Mouse (Mus musculus) liver, embryonic 14.5 days (tissue): ENCODE data around the gene Phldb1. TPM values are rescaled to one million over a fixed set of nuclear protein-coding genes. Genes with fewer than 3 reads are reported as not detected.

Source experiments
- ATAC-seq: fragments of 200-750 bp; cut with Nextera tagmentation; 2 replicates; pipeline ENCODE4 v1.8.0; 2017; ENCODE audit warnings: moderate number of reproducible peaks, mild to moderate bottlenecking, moderate library complexity; ENCODE audit not compliant: insufficient read depth
- DNase-seq, 3 experiments: peaks; one replicate each; pipeline ENCODE4 v3.0.0-alpha.2; 2012 to 2013; ENCODE audit warnings: low read depth in 3 of 3, low spot score in 3 of 3
- H3K27ac ChIP-seq: fragments of 300-500 bp; sonication (generic); 2 replicates; pipeline ENCODE4 v1.5.1; 2014; ENCODE audit warnings: moderate library complexity, mild to moderate bottlenecking, control low read depth, inconsistent platforms
- H3K27me3 ChIP-seq: fragments of 300-500 bp; sonication (generic); 2 replicates; pipeline ENCODE4 v1.6.1; 2014; ENCODE audit warnings: mild to moderate bottlenecking, low read length, moderate library complexity; ENCODE audit not compliant: control insufficient read depth, insufficient read depth
- H3K36me3 ChIP-seq: fragments of 300-500 bp; sonication (generic); replicated peaks from 2 replicates; pipeline ENCODE4 v1.6.1; 2014; ENCODE audit warnings: low read depth; ENCODE audit not compliant: control insufficient read depth, insufficient read depth
- H3K4me1 ChIP-seq, 2 experiments: fragments of 200-500 bp in 1 of 2; fragments of 300-500 bp in 1 of 2; sonication (generic) in 1 of 2; replicated peaks; 2 replicates each; pipeline ENCODE4 v1.6.1; 2012 to 2014; ENCODE audit warnings: antibody characterized with exemption in 1 of 2, inconsistent platforms in 1 of 2, low read length in 1 of 2; ENCODE audit not compliant: control insufficient read depth in 2 of 2, insufficient read depth in 2 of 2
- H3K4me2 ChIP-seq: fragments of 300-500 bp; sonication (generic); 2 replicates; pipeline ENCODE4 v1.6.1; 2014; ENCODE audit warnings: low read depth, mild to moderate bottlenecking, control low read depth, moderate library complexity
- H3K4me3 ChIP-seq, 2 experiments: fragments of 200-500 bp in 1 of 2; fragments of 300-500 bp in 1 of 2; sonication (generic) in 1 of 2; 2 replicates each; pipeline ENCODE4 v1.5.1; 2012 to 2014; ENCODE audit warnings: low read depth in 2 of 2, low read length in 2 of 2, mild to moderate bottlenecking in 2 of 2, control low read depth in 1 of 2, inconsistent platforms in 1 of 2, moderate library complexity in 1 of 2; ENCODE audit not compliant: insufficient read depth in 1 of 2
- H3K9ac ChIP-seq: fragments of 300-500 bp; sonication (generic); replicated peaks from 2 replicates; pipeline ENCODE4 v1.6.1; 2014; ENCODE audit warnings: mild to moderate bottlenecking, control low read depth, moderate library complexity
- H3K9me3 ChIP-seq: fragments of 300-500 bp; sonication (generic); 2 replicates; pipeline ENCODE4 v1.6.1; 2016; ENCODE audit warnings: low read length, mixed read lengths; ENCODE audit not compliant: control insufficient read depth
- CTCF ChIP-seq: IDR thresholded peaks from 2 replicates; pipeline ENCODE4 v1.5.1; 2016; ENCODE audit warnings: antibody characterized with exemption, low read depth, control low read depth
- EP300 ChIP-seq: IDR thresholded peaks from 2 replicates; pipeline ENCODE4 v1.6.1; 2016; ENCODE audit warnings: antibody characterized with exemption, low read depth
- WGBS: fragments of 180-500 bp; shearing (Covaris S2); extraction: QIAGEN DNeasy Blood & Tissue Kit; methylation state at CpG from one replicate; pipeline ENCODE4 v1.1.7; 2014; ENCODE audit not compliant: insufficient replicate concordance; 5-methylcytosine and 5-hydroxymethylcytosine counted together
- polyA plus RNA-seq, 2 experiments: library from polyadenylated mRNA; depleted of rRNA in 1 of 2; stranded (reverse) in 1 of 2; unstranded in 1 of 2; fragments of >200 nt; fragmentation: Nextera tagmentation in 1 of 2; extraction: Ambion mirVana in 1 of 2; gene quantifications; 2 replicates each; pipeline versions ENCODE4 v1.2.1 to v1.2.3; 2012 to 2014

Phldb1 gene
- polyA plus RNA-seq, 2 experiments, result 1.6 to 2.6 TPM

- WGBS, result under 1% methylated on average over 76 of the region's 79 CpGs
- Histone ChIP-seq H3K27ac (no peak overlapping the region), H3K4me2 (peak overlapping the region; percentile 55), H3K27me3 (peaks cover 29% of the 10 kb centered on the region), H3K9ac (no peak overlapping the region), H3K9me3 (no peaks in the 10 kb centered on the region), H3K4me1 (peaks cover 6 to 11% of the 10 kb centered on the region in 2 experiments; a peak in 3 of 4 replicates), H3K4me3 (peak overlapping the region; percentile 30 to 50), H3K36me3 (no peaks in the 10 kb centered on the region)
- TF ChIP-seq CTCF (no peak), EP300 (no peak)
- DNase-seq (no peak), ATAC-seq (no peak)
These were observed 1.1 kb downstream of the Phldb1 start for GRCm38 (mm10) chr9:44733671-44734523.

- Histone ChIP-seq H3K9me3 (no peaks in the 10 kb centered on the region), H3K4me2 (no peak overlapping the region; the same call in 1 of the 2 replicates), H3K4me3 (no peak overlapping the region), H3K36me3 (no peaks in the 10 kb centered on the region), H3K4me1 (peaks cover 6 to 11% of the 10 kb centered on the region in 2 experiments; a peak in 3 of 4 replicates), H3K9ac (no peak overlapping the region), H3K27ac (no peak overlapping the region), H3K27me3 (peaks cover 29% of the 10 kb centered on the region)
- no peak for ATAC-seq
- DNase-seq, result no peak
- TF ChIP-seq EP300 (no peak), CTCF (no peak)
- WGBS, result 22% methylated on average over 12 of the region's 12 CpGs
These were observed 2.0 kb downstream of the Phldb1 start for GRCm38 (mm10) chr9:44732921-44733530.

GRCm38 (mm10) chr9:44732130-44732549, 2.9 kb downstream of the Phldb1 start:
- 6% methylated on average over 5 of the region's 5 CpGs for WGBS
- no peaks in the 10 kb centered on the region for H3K9me3 ChIP-seq
- no peak overlapping the region for H3K9ac ChIP-seq
- TF ChIP-seq CTCF (no peak), EP300 (no peak)
- no peaks in the 10 kb centered on the region for H3K36me3 ChIP-seq
- no peak for DNase-seq
- H3K27me3 ChIP-seq, result peaks cover 29% of the 10 kb centered on the region
- H3K4me3 ChIP-seq, result no peak overlapping the region
- H3K4me2 ChIP-seq, result no peak overlapping the region
- H3K4me1 ChIP-seq, result peaks cover 6 to 11% of the 10 kb centered on the region in 2 experiments; a peak in 3 of 4 replicates
- H3K27ac ChIP-seq, result no peak overlapping the region
- peak; percentile 28; the same call in 1 of the 2 replicates for ATAC-seq

GRCm38 (mm10) chr9:44727441-44727840, 7.6 kb downstream of the Phldb1 start:
- Histone ChIP-seq H3K9me3 (no peaks in the 10 kb centered on the region), H3K27me3 (no peaks in the 10 kb centered on the region), H3K36me3 (no peaks in the 10 kb centered on the region), H3K27ac (no peak overlapping the region), H3K4me1 (peaks cover 4 to 6% of the 10 kb centered on the region in 2 experiments; a peak in 3 of 4 replicates), H3K4me2 (no peak overlapping the region), H3K9ac (no peak overlapping the region), H3K4me3 (no peak overlapping the region)
- DNase-seq (no peak), ATAC-seq (no peak)
- TF ChIP-seq EP300 (no peak), CTCF (no peak)
- 54% methylated on average over 5 of the region's 5 CpGs for WGBS

- Histone ChIP-seq H3K9me3 (no peaks in the 10 kb centered on the region), H3K9ac (no peak overlapping the region), H3K27ac (no peak overlapping the region), H3K4me1 (peaks cover under 1 to 3% of the 10 kb centered on the region in 2 experiments; a peak in 3 of 4 replicates), H3K27me3 (no peaks in the 10 kb centered on the region), H3K36me3 (no peaks in the 10 kb centered on the region), H3K4me3 (no peak overlapping the region), H3K4me2 (no peak overlapping the region)
- WGBS, result 50% methylated on average over 10 of the region's 10 CpGs
- DNase-seq (no peak), ATAC-seq (no peak)
- TF ChIP-seq EP300, result no peak
- no peak for TF ChIP-seq CTCF
These were observed 8.4 kb downstream of the Phldb1 start for GRCm38 (mm10) chr9:44726431-44727146.
